Mouse (Mus musculus) spleen, adult 2 months (tissue): ENCODE data around the gene Ino80e. TPM values are rescaled to one million over a fixed set of nuclear protein-coding genes. Genes with fewer than 3 reads are reported as not detected.

Experiments
- DNase-seq, 2 experiments: peaks; one replicate each; pipeline versions ENCODE4 v3.0.0 to v3.0.0-alpha.2; 2012 to 2021; ENCODE audit warnings: low spot score in 2 of 2, low read depth in 1 of 2
- H3K27ac ChIP-seq: fragments of 200-500 bp; 2 replicates; pipeline ENCODE4 v1.5.1; 2012; ENCODE audit warnings: low read length, inconsistent platforms; ENCODE audit not compliant: insufficient read depth
- H3K27me3 ChIP-seq: fragments of 200-500 bp; 2 replicates; pipeline ENCODE4 v1.6.1; 2012; ENCODE audit warnings: mild to moderate bottlenecking, moderate library complexity, low read length, inconsistent platforms; ENCODE audit not compliant: control insufficient read depth, insufficient read depth
- H3K36me3 ChIP-seq: fragments of 200-500 bp; 2 replicates; pipeline ENCODE4 v1.6.1; 2012; ENCODE audit warnings: mild to moderate bottlenecking, low read length, inconsistent platforms; ENCODE audit not compliant: control insufficient read depth, insufficient read depth
- H3K4me1 ChIP-seq: fragments of 200-500 bp; 2 replicates; pipeline ENCODE4 v1.6.1; 2011; ENCODE audit warnings: inconsistent platforms; ENCODE audit not compliant: control insufficient read depth, insufficient read depth, insufficient read length
- H3K4me3 ChIP-seq: fragments of 200-500 bp; 2 replicates; pipeline ENCODE4 v1.5.1; 2011; ENCODE audit warnings: mild to moderate bottlenecking, inconsistent platforms; ENCODE audit not compliant: insufficient read depth, insufficient read length; ENCODE audit errors: extremely low read depth
- CTCF ChIP-seq: fragments of 200-500 bp; IDR thresholded peaks from 2 replicates; pipeline ENCODE4 v1.5.1; 2011; ENCODE audit warnings: mild to moderate bottlenecking, inconsistent platforms; ENCODE audit not compliant: insufficient read depth, insufficient read length, insufficient replicate concordance; ENCODE audit errors: extremely low read depth
- POLR2A ChIP-seq: fragments of 200-500 bp; IDR thresholded peaks from 2 replicates; pipeline ENCODE4 v1.6.1; 2011; ENCODE audit warnings: low read depth, low read length, inconsistent platforms
- WGBS: fragments of 180-500 bp; shearing (Covaris S2); methylation state at CpG from one replicate; pipeline ENCODE4 v1.1.7; 2018; 5-methylcytosine and 5-hydroxymethylcytosine counted together
- polyA plus RNA-seq: library from polyadenylated mRNA; depleted of rRNA; stranded (reverse); fragments of >200 nt; gene quantifications from 2 replicates; pipeline ENCODE4 v1.2.3, GENCODE M21; 2012; rRNA removed

Ino80e gene
- polyA plus RNA-seq, 1 experiment = 40.1 TPM

- TF ChIP-seq CTCF (no peak), POLR2A (no peak)
- Histone ChIP-seq H3K4me3 (no peak overlapping the region), H3K4me1 (no peaks in the 10 kb centered on the region; the same call in none of the 2 replicates), H3K27ac (no peak overlapping the region), H3K36me3 (no peaks in the 10 kb centered on the region), H3K27me3 (no peaks in the 10 kb centered on the region)
- no peak for DNase-seq
- 81% methylated on average over 6 of the region's 6 CpGs for WGBS
These were observed 55.2 kb downstream of the Ino80e start for GRCm38 (mm10) chr7:126806956-126807355.

DNA sequence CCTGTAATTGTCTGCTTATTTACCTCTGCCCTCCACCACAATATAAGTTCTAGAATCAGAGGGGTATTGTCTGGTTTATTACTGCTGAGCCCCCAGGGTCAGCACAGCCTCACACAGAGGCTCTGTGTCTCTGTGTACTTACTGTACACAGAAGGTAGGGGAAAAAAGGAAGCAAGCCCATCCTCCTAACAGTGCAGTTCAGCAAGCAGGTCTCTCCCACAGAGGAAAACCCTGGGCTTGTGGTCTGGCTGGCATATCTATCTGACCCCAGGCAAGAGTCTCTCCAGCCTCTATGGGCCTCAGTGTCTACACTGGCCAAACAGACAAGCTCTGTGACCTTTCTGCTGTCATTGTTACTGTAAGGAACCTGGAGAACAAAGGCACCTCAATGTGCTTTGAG is 58.4 kb downstream of the Ino80e start:
- Histone ChIP-seq H3K27ac (no peak overlapping the region), H3K36me3 (no peaks in the 10 kb centered on the region), H3K4me1 (no peaks in the 10 kb centered on the region; the same call in 1 of the 2 replicates), H3K4me3 (no peak overlapping the region), H3K27me3 (no peaks in the 10 kb centered on the region)
- DNase-seq = no peak
- TF ChIP-seq CTCF (no peak), POLR2A (no peak)

GRCm38 (mm10) chr7:126803181-126803580 is 59.0 kb downstream of the Ino80e start:
- H3K27me3 ChIP-seq = no peaks in the 10 kb centered on the region
- no peak overlapping the region for H3K27ac ChIP-seq
- no peak for DNase-seq
- no peaks in the 10 kb centered on the region for H3K4me1 ChIP-seq
- WGBS = 80% methylated on average over 6 of the region's 6 CpGs
- H3K4me3 ChIP-seq = no peak overlapping the region
- TF ChIP-seq CTCF (no peak), POLR2A (no peak)
- no peaks in the 10 kb centered on the region for H3K36me3 ChIP-seq

- H3K36me3 ChIP-seq = peaks cover 2% of the 10 kb centered on the region; the same call in 1 of the 2 replicates
- DNase-seq = no peak
- no peak overlapping the region for H3K27ac ChIP-seq
- no peak overlapping the region for H3K4me3 ChIP-seq
- peaks cover 7% of the 10 kb centered on the region; the same call in 1 of the 2 replicates for H3K4me1 ChIP-seq
- TF ChIP-seq POLR2A = no peak
- TF ChIP-seq CTCF = no peak
- WGBS = 89% methylated on average over 11 of the region's 11 CpGs
- no peaks in the 10 kb centered on the region for H3K27me3 ChIP-seq
These were observed 59.9 kb downstream of the Ino80e start for GRCm38 (mm10) chr7:126802134-126802889.

- Histone ChIP-seq H3K27ac (no peak overlapping the region), H3K27me3 (no peaks in the 10 kb centered on the region), H3K4me1 (peaks cover 9% of the 10 kb centered on the region; the same call in 1 of the 2 replicates), H3K4me3 (no peak overlapping the region), H3K36me3 (peaks cover 10% of the 10 kb centered on the region)
- TF ChIP-seq CTCF (no peak), POLR2A (no peak)
- WGBS = 92% methylated on average over 16 of the region's 16 CpGs
- DNase-seq = no peak
These were observed 61.1 kb downstream of the Ino80e start for GRCm38 (mm10) chr7:126801057-126801422.

Other genes starting within 250 kb of the Ino80e start
- 28.8 and 42.3 TPM in 2 replicates for gene Nupr1, start 231.5 kb downstream of the Ino80e start, polyA plus RNA-seq
- 31.4 and 32.3 TPM in 2 replicates for gene Sgf29, start 213.1 kb downstream of the Ino80e start, polyA plus RNA-seq
- gene Sult1a1, start 185.9 kb downstream of the Ino80e start, polyA plus RNA-seq = 10.5 and 12.9 TPM in 2 replicates
- 37.4 and 51.8 TPM in 2 replicates for gene Bola2, start 167.0 kb downstream of the Ino80e start, polyA plus RNA-seq
- 13.2 and 19.5 TPM in 2 replicates for gene Slx1b, start 166.6 kb downstream of the Ino80e start, polyA plus RNA-seq
- gene Coro1a, start 154.6 kb downstream of the Ino80e start, polyA plus RNA-seq = 1,755 and 1,932 TPM in 2 replicates
- 97.0 and 108 TPM in 2 replicates for gene Mapk3, start 102.8 kb downstream of the Ino80e start, polyA plus RNA-seq
- gene Gdpd3, start 96.0 kb downstream of the Ino80e start, polyA plus RNA-seq = 7.7 and 62.7 TPM in 2 replicates
- 393 and 605 TPM in 2 replicates for gene Ypel3, start 85.4 kb downstream of the Ino80e start, polyA plus RNA-seq
- gene Tbx6, start 80.9 kb downstream of the Ino80e start, polyA plus RNA-seq = 16.6 and 17.9 TPM in 2 replicates
- gene Ppp4c, start 69.9 kb downstream of the Ino80e start, polyA plus RNA-seq = 175 and 184 TPM in 2 replicates
- gene Fam57b, start 64.7 kb downstream of the Ino80e start, polyA plus RNA-seq = 0.30 and 0.62 TPM in 2 replicates
- not detected in 2 replicates for gene 4930451I11Rik, start 30.7 kb downstream of the Ino80e start, polyA plus RNA-seq
- not detected in 2 replicates for gene Doc2a, start 15.0 kb downstream of the Ino80e start, polyA plus RNA-seq
- gene Hirip3, start 405 bp downstream of the Ino80e start, polyA plus RNA-seq = 7.4 and 8.6 TPM in 2 replicates
- gene Taok2, start 22.3 kb upstream of the Ino80e start, polyA plus RNA-seq = 97.0 and 109 TPM in 2 replicates
- 81.7 and 94.0 TPM in 2 replicates for gene Tmem219, start 60.5 kb upstream of the Ino80e start, polyA plus RNA-seq
- 21.5 and 29.9 TPM in 2 replicates for gene Kctd13, start 66.5 kb upstream of the Ino80e start, polyA plus RNA-seq
- gene Asphd1, start 87.2 kb upstream of the Ino80e start, polyA plus RNA-seq = not detected in 2 replicates
- gene Sez6l2, start 88.2 kb upstream of the Ino80e start, polyA plus RNA-seq = 2.4 and 2.9 TPM in 2 replicates
- 154 and 201 TPM in 2 replicates for gene Cdipt, start 113.5 kb upstream of the Ino80e start, polyA plus RNA-seq
- 0.59 and 0.71 TPM in 2 replicates for gene Cdiptos, start 113.7 kb upstream of the Ino80e start, polyA plus RNA-seq
- gene Mvp, start 152.2 kb upstream of the Ino80e start, polyA plus RNA-seq = 63.3 and 80.9 TPM in 2 replicates
- gene Pagr1b, start 154.1 kb upstream of the Ino80e start, polyA plus RNA-seq = 0.48 and 2.5 TPM in 2 replicates
- gene Pagr1a, start 155.0 kb upstream of the Ino80e start, polyA plus RNA-seq = 3.1 and 3.3 TPM in 2 replicates
- 27.8 and 31.8 TPM in 2 replicates for gene Gm42742, start 158.7 kb upstream of the Ino80e start, polyA plus RNA-seq
- 5.8 and 6.5 TPM in 2 replicates for gene Prrt2, start 158.8 kb upstream of the Ino80e start, polyA plus RNA-seq
- 215 and 345 TPM in 2 replicates for gene Maz, start 164.7 kb upstream of the Ino80e start, polyA plus RNA-seq
- gene Kif22, start 180.1 kb upstream of the Ino80e start, polyA plus RNA-seq = 6.3 and 8.2 TPM in 2 replicates
- gene Zg16, start 225.0 kb upstream of the Ino80e start, polyA plus RNA-seq = 1,018 and 1,065 TPM in 2 replicates
- gene AI467606, start 229.0 kb upstream of the Ino80e start, polyA plus RNA-seq = 135 and 221 TPM in 2 replicates